Mouse (Mus musculus) liver, postnatal 0 days (tissue): ENCODE data around the gene Kdm4c.

ENCODE experiments used
- CTCF ChIP-seq: sonication (generic); IDR thresholded peaks from 2 replicates; pipeline ENCODE4 v1.5.1; 2016; ENCODE audit warnings: antibody characterized with exemption, low read depth
- EP300 ChIP-seq: IDR thresholded peaks from 2 replicates; pipeline ENCODE4 v1.6.1; 2016; ENCODE audit warnings: antibody characterized with exemption, low read depth, mild to moderate bottlenecking

- TF ChIP-seq EP300 (no peak), CTCF (no peak)
Measured at GRCm38 (mm10) chr4:74419794-74420193, 177.5 kb downstream of the Kdm4c start.
